Mouse (Mus musculus) adrenal gland, postnatal 36 days (tissue): ENCODE results near the gene BC048671. TPM values are rescaled to one million over a fixed set of nuclear protein-coding genes. Genes with fewer than 3 reads are reported as not detected.

Source experiments
- DNase-seq, 2 experiments: peaks; one replicate each; pipeline ENCODE4 v3.0.0; 2021; ENCODE audit warnings: mixed read lengths in 1 of 2
- long read RNA-seq, 2 experiments: library from polyadenylated mRNA; stranded (forward); transcript quantifications; one replicate each; pipeline ENCODE4 v2.0.0; 2021; ENCODE audit warnings: borderline sequencing depth in 2 of 2
- total RNA-seq, 2 experiments: library from RNA; stranded (reverse); gene quantifications; 2 replicates each; pipeline ENCODE4 v1.2.3; 2021

Gene BC048671
- total RNA-seq = not detected
- long read RNA-seq, experiment 1 = 0 reads
- long read RNA-seq, experiment 2 = 0 reads

DNA sequence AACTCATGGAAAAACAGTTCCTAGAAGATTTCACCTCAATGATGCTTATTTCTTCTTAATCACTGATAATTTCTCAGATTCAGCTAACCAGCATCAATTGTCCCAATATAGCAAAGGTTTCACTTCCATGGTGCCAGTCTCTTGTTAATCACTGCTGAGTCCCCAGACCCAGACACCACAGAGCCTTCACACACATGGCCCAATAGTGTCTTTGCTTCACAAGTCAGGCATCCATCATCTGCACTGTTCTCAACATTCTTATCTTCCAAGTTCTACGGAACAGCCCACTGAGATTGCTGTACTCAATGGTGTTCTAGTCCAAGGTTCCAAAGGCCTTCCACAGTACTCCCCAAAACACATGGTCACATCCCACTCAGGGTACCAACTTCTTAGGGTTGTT is at the start of gene BC048671:
Gene BC048671, plus strand, starts transcription at position 301 of the 400 bp plus-strand sequence.
- DNase-seq = no peak

DNA sequence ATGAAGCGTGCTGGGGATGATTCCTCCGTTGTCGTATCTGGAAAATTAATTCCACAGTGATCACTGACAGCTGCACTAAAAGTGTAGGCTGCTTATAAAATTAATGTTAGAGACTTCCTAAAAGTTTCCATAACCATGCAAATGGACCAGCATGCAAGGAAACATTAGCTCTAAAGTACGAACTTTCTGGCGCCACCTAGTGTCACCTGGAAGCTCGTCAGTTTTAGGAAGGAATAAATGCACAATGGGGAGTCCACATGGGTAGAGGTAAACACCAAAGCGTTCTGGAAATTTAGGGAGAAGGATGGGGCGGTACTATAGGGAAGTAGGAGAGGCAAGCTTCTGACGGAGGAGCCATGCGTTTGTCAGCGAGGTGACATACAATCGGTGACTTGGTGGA is 12.8 kb upstream of the BC048671 start:
- DNase-seq = peak; percentile 14 to 35

DNA sequence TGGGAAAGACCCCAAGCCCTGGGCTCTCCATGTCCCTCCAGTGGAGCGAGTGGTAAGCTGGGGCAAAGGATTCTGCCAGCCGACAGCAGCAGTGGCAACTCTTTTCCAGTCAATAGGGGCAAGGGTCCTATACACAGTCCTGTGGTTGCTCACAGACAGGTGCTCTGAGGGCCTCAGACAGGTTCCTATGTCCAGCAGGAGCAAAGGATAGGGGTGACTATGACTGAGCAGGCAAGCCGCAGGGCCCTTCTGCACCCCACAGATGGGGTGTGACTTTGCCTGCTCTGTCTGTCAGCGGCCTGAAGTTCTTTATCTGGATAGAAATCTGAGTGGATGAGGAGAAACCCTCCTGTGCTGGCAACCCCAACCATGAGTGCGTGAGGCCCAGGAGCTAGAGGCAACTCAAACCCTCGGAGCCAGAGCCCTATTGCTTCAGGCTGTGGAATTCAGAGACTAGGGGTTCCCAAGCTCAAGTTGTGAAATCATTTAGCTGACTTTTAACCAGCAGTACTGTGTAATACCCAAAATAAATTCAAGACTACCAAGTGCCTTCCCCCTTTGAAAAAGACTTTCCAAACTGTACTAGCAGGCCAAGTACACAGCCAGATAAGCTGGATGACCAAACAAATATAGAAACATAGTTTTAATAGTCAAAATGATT is 5.4 kb downstream of the BC048671 start:
- DNase-seq = no peak

DNA sequence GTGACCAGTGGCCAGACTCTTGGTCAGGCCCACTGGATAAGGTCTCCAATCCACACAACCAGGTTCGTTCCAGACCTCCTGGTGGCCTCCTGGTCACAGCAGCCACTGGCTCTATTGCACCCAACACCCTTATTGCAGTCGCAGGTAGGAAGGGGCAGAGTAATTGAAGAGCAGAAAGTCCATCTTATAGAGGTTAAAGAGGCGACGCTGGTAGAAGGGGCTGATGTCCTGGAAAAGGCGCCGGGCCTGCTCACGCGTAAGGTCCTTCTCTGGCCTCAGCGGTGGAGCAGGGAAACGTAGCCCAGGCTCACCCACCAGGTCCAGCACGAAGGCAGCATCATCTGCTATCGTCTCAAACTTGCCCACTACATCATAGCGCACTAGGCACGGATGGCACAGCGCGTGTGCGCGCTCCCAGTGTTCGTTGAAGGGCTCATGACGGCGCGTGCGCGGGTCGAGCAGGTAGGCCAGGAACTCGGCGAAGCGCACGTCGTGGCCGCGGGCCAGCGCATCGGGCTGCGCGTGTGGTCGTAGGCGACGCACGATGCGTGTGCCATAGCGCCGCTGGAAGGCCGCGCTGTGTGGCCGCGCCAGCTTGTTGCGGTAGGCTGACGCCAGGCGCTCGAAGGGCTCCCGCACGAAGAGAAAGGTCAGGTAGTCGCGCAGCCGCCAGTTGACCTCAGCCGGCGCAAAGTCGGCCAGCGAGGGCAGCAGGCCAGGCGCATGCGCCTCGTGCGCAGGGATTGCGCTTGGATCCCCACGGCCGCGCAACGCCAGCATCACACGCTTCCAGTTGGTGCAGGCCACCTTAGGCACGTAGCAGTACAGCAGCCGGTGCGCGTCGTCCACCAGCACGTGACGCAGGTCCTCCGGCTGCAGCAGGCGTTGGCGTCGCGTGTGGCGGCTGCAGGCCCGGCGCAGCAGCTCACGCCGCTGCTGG is 8.1 kb downstream of the BC048671 start:
- DNase-seq = no peak

DNA sequence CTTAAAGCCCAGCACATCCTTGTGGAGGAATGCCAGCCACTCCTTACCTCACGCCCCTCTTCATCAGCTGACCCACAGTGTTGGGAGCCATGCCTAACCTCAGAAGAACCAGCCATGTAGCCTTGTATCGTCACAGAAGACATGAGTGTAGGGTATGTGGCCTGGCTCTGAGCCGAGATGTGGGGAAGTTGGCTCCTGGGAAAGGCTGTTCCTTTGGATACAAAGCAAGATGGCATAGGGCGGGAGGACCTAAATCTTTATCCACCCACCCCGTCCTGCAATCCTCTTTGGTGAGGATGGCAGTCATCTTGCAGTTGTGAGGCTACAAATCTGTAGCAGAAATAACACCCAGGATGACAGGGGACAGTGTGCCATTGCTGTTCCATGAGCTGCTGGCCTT is 14.9 kb downstream of the BC048671 start:
- DNase-seq = no peak

DNA sequence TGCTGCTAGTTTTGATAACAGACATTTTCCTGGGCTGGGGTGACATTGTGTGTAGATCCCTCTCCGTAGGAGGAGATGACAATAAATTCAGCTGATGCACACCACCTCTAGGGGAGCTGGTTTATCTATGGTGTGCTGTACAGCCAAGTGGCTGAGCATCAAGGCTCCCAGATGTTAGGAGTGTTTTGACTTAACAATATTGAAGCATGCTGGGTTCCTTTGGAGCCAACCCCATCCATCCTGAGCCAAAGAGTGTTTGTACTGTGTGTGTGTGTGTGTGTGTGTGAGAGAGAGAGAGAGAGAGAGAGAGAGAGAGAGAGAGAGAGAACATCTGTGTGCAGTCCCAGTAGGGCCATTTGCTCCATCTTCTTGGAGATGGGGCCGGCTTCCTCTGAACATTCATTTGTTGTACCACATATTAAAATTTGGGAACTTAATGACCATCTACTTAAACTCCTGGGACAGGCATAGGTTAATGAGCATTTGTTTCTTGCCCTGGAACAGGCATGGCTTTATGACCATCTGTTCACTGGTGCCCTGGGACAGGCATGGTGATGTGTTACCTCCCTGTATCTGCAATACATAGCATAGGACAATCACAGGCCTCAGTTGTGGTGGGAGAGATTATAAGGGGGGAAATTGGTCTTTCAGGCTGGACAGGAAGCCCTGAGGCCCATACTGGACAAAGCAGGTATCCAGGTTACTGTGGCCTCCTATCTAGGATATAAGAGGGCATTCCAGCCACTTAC is 16.7 kb downstream of the BC048671 start:
- no peak for DNase-seq

DNA sequence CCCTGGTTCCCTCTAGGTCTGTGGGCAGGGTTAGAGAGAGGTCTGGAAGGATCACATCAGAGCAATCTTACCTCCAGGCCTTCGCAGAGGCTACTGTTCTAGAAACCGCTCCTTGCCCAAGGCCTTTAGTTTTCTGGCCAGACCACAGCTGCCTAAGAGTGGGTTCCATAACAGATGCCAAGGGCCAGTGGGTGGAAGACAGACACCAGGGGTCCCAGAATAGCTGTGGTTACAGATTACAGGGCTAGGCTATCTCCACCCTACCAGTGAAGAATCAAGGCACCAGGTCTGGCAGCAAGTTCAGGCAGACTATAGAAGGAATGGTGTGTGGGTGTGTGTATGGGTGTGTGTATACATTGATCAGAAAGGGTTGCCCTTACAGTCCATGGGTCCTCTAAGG is 18.0 kb downstream of the BC048671 start:
- no peak for DNase-seq

DNA sequence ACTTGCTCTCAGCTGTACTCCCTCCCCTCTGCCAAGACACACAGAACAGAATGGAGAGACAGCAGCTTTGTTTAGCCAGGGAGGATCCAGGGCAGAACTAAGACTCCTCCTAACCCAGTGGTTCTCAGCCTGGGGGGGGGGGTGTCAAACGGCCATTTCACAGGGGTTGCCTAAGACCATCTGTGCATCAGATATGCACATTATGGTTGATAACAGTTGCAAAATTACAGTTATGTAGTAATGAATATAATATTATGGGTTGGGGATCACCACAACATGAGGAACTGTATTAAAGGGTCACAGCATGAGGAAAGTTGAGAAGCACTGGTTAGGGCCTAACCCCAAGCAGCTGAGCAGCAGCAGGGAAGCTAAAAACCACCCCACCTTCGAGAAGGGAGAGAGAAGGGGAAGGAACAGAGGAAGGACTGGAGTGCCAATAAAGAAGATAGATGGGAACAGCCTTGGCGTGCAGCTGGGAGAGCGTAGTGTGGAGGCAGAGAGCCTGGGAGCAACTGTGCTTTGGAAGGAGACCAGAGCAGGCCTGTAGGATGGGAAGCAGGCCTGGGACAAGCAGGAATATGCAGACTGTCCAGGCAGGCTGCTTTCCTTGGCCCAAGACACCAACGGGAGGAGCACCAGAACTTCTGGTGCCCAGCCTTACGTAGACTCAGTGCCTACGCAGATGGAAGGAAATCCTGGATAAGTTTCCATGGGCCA is 18.6 kb downstream of the BC048671 start:
- no peak for DNase-seq

DNA sequence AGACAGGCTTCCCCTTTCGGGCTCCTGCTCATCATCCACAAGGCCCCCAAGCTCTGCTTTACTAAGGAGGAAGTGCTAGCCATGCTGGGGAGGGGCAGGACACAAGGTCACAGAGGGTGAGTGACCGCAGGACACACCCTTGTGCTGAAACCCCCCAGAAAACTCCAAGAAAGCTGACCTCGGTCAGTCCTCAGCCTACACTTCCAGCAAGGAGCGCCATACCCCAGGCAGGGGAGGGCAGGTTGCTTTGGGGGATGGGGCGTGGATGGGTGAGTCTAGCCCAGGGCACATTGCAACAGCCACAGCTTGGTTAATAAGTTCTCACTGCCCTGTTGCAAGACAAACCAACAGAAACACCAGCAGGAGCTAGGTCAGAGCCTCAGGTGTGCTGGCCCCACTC is 19.4 kb downstream of the BC048671 start:
- no peak for DNase-seq

DNA sequence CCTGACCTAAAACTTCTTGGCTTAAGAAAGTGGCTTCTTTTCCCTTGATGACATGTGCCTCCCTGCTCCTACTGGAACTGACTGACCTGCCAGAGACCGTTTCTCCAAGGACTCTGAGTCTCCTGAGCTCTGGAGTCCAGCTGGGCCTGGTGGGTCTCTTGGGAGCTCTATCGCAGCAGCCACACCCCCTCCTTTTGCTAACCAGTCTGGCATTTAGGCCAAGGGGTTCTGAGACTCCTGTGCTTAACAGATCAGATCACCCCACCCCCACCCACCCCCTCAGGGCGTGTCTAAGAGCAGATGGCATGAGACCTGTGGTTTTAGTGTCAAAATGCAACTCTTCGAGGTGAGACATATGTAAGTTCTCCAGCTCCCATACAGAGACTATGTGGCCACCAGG is 20.8 kb downstream of the BC048671 start:
- DNase-seq = no peak

DNA sequence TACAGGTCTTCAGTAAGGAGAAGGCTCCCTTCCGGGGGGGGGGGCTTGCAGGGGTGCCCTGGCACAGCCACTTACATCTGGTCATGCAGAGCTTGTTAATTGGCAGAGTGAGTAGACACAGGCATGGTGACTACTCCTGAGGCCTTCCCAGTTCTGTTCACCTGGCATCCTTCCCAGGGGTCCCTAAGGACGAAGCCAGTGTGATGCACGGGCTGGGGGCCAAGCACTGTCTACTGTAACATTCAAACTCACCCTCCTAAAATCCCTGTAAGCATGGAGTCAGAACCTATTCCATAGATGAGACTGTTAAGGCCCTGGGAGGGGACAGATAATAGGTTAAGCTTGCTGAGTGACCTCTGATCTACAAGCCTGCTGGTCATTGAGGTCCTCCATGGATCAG is 23.0 kb downstream of the BC048671 start:
- DNase-seq = no peak

DNA sequence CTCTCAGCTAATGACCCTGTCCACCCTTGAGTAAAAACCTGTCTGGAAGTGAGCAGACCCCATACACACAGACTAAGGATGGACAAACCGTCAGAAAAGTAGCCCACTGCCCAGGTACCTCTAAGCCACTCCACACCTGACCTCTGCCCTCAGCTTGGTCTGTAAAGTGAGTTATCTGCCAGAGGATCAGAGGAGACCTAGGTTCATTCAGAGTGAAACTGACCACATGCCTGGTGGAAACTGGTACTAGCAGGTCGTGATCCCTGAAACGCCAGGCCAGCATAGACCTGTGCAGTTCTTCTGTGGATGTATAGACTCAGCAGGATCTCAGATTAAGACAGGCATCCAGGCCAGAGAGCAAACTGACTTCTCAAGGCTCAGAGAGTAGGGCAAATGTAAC is 23.4 kb downstream of the BC048671 start:
- DNase-seq = no peak

DNA sequence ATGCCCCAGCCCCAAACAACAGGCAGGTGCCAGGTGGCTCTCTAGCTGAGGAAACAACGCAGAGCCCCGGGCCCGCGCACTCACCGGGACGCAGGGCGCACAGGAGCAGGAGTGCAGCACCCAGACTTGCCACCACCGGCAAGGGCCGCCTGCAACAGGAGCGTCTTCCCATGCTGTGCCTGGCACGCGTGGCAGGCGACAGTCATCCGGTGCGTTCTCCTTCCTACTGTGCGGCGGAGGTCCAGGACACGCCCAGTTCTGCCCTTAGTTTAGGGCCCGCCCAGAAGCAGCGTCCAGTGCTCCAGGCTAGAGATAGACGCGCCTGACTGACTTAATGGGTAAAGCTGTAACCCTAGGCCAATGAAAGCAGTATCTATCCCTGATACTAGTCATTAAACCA is 24.0 kb downstream of the BC048671 start, which contains the start of gene Chst13:
Gene Chst13, minus strand, starts transcription at position 195 of the 400 bp plus-strand sequence.
- DNase-seq = peak; percentile 65 to 67

DNA sequence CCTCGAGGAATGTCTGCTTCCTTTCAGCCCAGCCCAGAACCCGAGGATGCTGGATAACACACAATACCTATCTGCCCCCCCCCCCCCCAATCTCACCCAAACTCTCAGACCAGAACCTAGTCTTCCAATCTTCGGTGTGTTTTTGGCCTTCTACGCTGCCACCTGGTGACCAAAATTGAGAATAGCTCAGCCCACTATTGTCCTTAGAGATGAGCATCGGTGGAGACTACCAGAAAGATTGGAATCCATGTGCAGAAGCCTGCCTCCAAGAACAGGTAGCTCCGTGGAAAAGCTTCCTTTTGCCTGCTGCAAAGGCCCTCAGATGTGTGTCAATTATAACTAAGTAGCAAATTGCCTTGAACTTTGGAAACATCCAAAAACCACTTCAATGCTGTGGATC is 26.7 kb downstream of the BC048671 start:
- peak; percentile 10 to 23 for DNase-seq

DNA sequence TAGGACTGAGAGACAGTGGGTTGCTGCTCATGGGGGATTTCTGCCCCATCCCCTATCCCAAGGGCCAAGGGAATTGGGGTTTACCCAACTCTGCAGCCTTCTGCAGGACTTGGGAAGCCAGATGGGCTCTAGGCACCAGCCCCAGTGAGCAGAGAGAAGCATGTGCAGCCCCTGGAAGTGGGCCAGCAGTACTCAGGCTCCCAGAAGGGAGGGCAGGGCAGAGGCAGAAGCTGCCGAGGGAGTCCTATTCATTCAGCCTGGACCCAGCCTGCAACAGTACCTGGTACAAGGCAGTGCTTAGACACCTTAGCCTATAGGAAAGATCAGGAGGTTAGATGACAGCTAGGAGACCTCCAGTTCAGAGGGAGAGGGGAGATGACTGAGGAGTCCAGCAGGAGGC is 28.9 kb downstream of the BC048671 start:
- DNase-seq = peak in 1 of 2 experiments; percentile 27

DNA sequence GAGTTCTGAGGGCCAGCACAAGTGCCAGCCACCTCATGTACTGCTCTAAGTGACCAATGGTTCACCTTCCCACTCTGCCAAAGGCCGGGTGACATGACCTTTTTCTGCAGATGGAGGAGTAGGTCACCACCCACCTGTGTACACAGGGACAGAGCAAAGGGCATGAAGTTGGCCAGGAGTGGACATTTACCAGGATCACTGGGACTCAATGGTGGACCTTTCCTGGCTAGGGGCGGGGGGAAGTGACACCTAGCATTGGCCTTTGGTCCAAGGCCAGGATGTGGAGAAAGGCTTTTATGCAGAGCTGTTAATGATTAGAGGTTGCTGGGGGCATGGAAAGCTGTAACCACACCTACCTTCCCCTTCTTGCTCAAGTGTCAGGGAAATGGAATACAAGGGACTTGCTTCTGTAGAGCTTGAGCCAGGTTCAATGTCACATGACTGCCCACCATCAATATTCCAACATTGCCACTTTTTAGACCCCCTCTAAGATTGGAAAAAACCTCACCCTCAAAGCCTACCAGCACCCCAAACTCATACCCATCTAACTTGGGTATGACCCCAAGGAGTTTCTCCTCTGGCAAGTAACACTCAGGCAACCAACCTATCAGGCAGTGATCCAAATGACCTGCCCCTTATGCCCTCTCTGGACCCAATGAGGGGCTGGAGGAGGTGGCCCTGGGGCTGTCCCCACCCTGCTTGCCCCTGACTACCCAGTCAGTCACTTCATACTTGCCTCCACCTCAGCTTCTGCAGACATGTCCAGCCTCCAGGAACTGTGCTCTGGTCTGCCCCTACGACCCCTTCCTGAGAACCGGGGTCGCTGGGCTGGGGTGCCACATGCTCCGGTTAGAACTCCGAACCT is 31.8 kb downstream of the BC048671 start, which contains the start of gene Uroc1:
Gene Uroc1, plus strand, starts transcription at position 724 of the 865 bp plus-strand sequence.
- DNase-seq = no peak

DNA sequence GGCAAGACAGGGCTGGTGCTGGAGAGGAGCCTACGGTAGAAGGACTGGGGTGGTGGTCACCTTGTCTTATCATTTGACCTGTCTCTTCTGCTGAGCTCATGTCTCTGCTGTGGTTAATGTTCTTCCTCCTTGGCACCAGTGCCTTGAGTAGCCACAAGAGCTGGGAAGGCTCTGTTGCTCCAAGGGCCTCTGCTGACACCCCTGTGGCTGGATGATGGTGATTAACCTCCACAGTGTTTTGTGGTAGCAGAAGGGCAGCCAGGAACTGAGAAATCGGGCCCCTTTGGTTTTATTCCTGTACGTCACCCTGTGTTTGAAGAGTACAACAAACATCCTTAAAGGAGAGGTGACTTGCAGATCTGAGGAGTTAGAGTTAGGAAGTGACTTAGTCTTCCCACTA is 33.2 kb downstream of the BC048671 start:
- no peak for DNase-seq

DNA sequence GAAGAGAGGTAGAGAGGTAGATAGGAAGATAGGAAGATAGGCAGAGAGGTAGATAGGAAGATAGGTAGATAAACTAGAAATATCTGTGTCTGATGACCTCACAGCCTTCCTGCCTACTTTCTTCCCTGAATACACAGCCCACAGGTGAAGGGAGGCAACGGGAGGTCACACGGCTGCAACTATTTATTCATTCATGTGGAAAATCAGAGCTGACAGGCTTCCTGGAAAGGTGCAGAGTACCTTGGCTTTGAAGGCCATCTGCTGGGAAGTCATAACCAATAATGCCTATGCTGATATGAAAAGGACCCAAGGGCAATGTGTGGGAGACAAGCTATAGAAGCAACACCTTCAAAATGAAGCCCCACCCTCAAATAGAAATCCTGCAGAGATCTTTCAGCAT is 41.3 kb downstream of the BC048671 start:
- DNase-seq = no peak

DNA sequence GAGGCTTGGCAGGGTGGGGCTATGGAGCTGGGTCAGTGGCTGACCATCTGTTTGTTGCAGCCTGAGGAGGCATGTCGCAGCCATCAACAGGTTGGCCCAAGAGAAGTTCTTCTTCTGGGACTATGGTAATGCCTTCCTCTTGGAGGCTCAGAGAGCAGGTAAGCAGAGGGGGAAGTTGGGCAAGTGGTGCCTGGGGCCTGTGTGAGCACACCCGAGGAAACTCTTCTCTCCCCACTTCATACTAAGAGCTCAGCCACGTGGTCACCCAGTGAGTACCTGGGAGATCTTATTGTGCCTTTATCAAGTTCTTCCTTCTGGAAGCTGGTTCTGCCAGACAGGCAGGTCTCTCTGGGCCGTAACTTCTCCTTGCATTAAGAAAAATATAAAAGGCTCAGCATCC is 46.2 kb downstream of the BC048671 start:
- DNase-seq = no peak

DNA sequence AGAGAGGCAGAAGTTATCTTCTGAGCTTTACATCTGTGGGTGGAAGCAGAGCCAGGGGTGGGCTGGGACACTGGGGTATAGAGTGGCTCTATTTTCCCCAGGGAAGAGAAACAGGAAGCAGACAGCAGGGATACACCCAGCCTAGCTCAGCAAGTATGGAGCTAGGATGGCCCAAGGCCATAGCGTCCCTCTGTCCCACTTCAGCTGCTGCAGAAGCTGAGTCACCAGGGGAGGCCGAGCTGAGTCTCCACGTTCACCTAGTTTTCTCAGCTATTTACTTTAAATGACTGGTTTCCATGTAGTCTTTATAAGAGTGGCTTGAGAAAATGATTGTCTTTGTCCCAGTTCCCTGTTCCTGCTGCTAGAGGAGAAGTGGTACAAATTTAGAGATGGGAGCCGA is 47.5 kb downstream of the BC048671 start:
- DNase-seq = peak; percentile 60

DNA sequence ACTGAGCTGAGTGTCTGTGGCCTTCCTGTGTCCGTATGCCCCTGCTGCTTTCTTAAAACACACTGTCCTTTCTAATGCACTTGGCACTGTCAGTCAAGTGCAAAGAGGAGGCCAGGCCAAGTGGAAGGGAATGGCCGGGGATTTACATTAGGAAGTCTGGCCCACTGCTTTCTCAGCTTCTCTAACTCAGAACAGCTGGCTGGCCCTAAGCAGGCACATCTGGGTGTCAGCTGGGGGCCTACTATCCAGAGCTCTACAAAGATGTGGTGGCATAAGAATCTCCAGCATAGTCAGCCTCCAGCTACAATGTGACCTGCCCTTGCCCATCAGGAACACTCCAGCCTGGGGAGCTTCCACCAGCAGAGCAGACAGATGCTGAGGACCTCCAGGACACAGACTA is 49.0 kb downstream of the BC048671 start:
- no peak for DNase-seq
